Mouse (Mus musculus): ENCODE measurements at regions not wholly inside any gene's neighbourhood (a gene's known extent, or its start where the extent isn't known, plus 50 kb on each side); places are given as distances from the start of the nearest gene placed in this dataset.

- Histone ChIP-seq H3K27ac (ENCODE audit: insufficient read depth, low read depth, low read length) (no peak overlapping the region), H3K4me3 (ENCODE audit: insufficient read depth, low read length) (no peak overlapping the region), H3K4me1 (ENCODE audit: control insufficient read depth, insufficient read depth, low read length) (peaks cover 51% of the 10 kb centered on the region)
- no peak for TF ChIP-seq CTCF (IDR thresholded peaks at IDR 0.05; ENCODE audit: low read depth, low read length)
- no peak for TF ChIP-seq POLR2A (IDR thresholded peaks at IDR 0.05; ENCODE audit: borderline replicate concordance, low read depth, low read length)
Measured at GRCm38 (mm10) chr13:51968103-51968502, 121.6 kb downstream of the Gadd45g start.

GRCm38 (mm10) chr13:51968796-51969195 is 122.3 kb downstream of the Gadd45g start:
- Histone ChIP-seq H3K27ac (ENCODE audit: insufficient read depth, low read depth, low read length) (no peak overlapping the region), H3K4me3 (ENCODE audit: insufficient read depth, low read length) (no peak overlapping the region), H3K4me1 (ENCODE audit: control insufficient read depth, insufficient read depth, low read length) (peaks cover 44% of the 10 kb centered on the region)
- TF ChIP-seq CTCF (IDR thresholded peaks at IDR 0.05; ENCODE audit: low read depth, low read length), result peak; percentile 14; the same call in 1 of the 2 replicates
- no peak for TF ChIP-seq POLR2A (IDR thresholded peaks at IDR 0.05; ENCODE audit: borderline replicate concordance, low read depth, low read length)

- no peak overlapping the region for H3K4me3 ChIP-seq (ENCODE audit: insufficient read depth, low read length)
- H3K27ac ChIP-seq (ENCODE audit: insufficient read depth, low read depth, low read length), result no peak overlapping the region
- H3K4me1 ChIP-seq (ENCODE audit: control insufficient read depth, insufficient read depth, low read length), result peaks cover 31% of the 10 kb centered on the region
- no peak for TF ChIP-seq POLR2A (IDR thresholded peaks at IDR 0.05; ENCODE audit: borderline replicate concordance, low read depth, low read length)
- TF ChIP-seq CTCF (IDR thresholded peaks at IDR 0.05; ENCODE audit: low read depth, low read length), result no peak
Measured at GRCm38 (mm10) chr13:51970051-51970450, 123.6 kb downstream of the Gadd45g start.

- Histone ChIP-seq H3K4me3 (ENCODE audit: insufficient read depth, low read length) (no peak overlapping the region), H3K4me1 (ENCODE audit: control insufficient read depth, insufficient read depth, low read length) (peaks cover 33% of the 10 kb centered on the region), H3K27ac (ENCODE audit: insufficient read depth, low read depth, low read length) (no peak overlapping the region)
- no peak for TF ChIP-seq POLR2A (IDR thresholded peaks at IDR 0.05; ENCODE audit: borderline replicate concordance, low read depth, low read length)
- TF ChIP-seq CTCF (IDR thresholded peaks at IDR 0.05; ENCODE audit: low read depth, low read length), result no peak
Measured at GRCm38 (mm10) chr13:51972656-51973310, 126.3 kb downstream of the Gadd45g start.

GRCm38 (mm10) chr13:51973461-51973860 is 127.0 kb downstream of the Gadd45g start:
- Histone ChIP-seq H3K4me1 (ENCODE audit: control insufficient read depth, insufficient read depth, low read length) (peaks cover 26% of the 10 kb centered on the region), H3K27ac (ENCODE audit: insufficient read depth, low read depth, low read length) (no peak overlapping the region)
- TF ChIP-seq POLR2A (IDR thresholded peaks at IDR 0.05; ENCODE audit: borderline replicate concordance, low read depth, low read length) (no peak), CTCF (IDR thresholded peaks at IDR 0.05; ENCODE audit: low read depth, low read length) (no peak)

GRCm38 (mm10) chr13:51974101-51974500 is 127.6 kb downstream of the Gadd45g start:
- TF ChIP-seq POLR2A (IDR thresholded peaks at IDR 0.05; ENCODE audit: borderline replicate concordance, low read depth, low read length), result no peak
- no peak for TF ChIP-seq CTCF (IDR thresholded peaks at IDR 0.05; ENCODE audit: low read depth, low read length)
- H3K4me3 ChIP-seq (ENCODE audit: insufficient read depth, low read length), result no peak overlapping the region
- peaks cover 19% of the 10 kb centered on the region for H3K4me1 ChIP-seq (ENCODE audit: control insufficient read depth, insufficient read depth, low read length)
- H3K27ac ChIP-seq (ENCODE audit: insufficient read depth, low read depth, low read length), result no peak overlapping the region

More at GRCm38 (mm10) chr13:51973461-51973860, 127.0 kb downstream of the Gadd45g start:
- H3K4me3 ChIP-seq (ENCODE audit: insufficient read depth, low read length), result no peak overlapping the region

- TF ChIP-seq POLR2A (IDR thresholded peaks at IDR 0.05; ENCODE audit: borderline replicate concordance, low read depth, low read length) (no peak), CTCF (IDR thresholded peaks at IDR 0.05; ENCODE audit: low read depth, low read length) (no peak)
- Histone ChIP-seq H3K4me3 (ENCODE audit: insufficient read depth, low read length) (no peak overlapping the region), H3K4me1 (ENCODE audit: control insufficient read depth, insufficient read depth, low read length) (peaks cover 7% of the 10 kb centered on the region), H3K27ac (ENCODE audit: insufficient read depth, low read depth, low read length) (no peak overlapping the region)
Measured at GRCm38 (mm10) chr13:51975330-51975729, 128.9 kb downstream of the Gadd45g start.

- Histone ChIP-seq H3K27ac (ENCODE audit: insufficient read depth, low read depth, low read length) (no peak overlapping the region), H3K4me3 (ENCODE audit: insufficient read depth, low read length) (no peak overlapping the region), H3K4me1 (ENCODE audit: control insufficient read depth, insufficient read depth, low read length) (peaks cover 6% of the 10 kb centered on the region; the same call in 1 of the 2 replicates)
- TF ChIP-seq CTCF (IDR thresholded peaks at IDR 0.05; ENCODE audit: low read depth, low read length) (no peak), POLR2A (IDR thresholded peaks at IDR 0.05; ENCODE audit: borderline replicate concordance, low read depth, low read length) (no peak)
Measured at GRCm38 (mm10) chr13:51975801-51976601, 129.5 kb downstream of the Gadd45g start.

GRCm38 (mm10) chr13:51976620-51977214 is 130.2 kb downstream of the Gadd45g start:
- Histone ChIP-seq H3K4me3 (ENCODE audit: insufficient read depth, low read length) (no peak overlapping the region), H3K4me1 (ENCODE audit: control insufficient read depth, insufficient read depth, low read length) (peaks cover 6% of the 10 kb centered on the region; the same call in 1 of the 2 replicates), H3K27ac (ENCODE audit: insufficient read depth, low read depth, low read length) (no peak overlapping the region)
- no peak for TF ChIP-seq CTCF (IDR thresholded peaks at IDR 0.05; ENCODE audit: low read depth, low read length)
- no peak for TF ChIP-seq POLR2A (IDR thresholded peaks at IDR 0.05; ENCODE audit: borderline replicate concordance, low read depth, low read length)
